Mouse (Mus musculus) embryonic facial prominence, embryonic 11.5 days (tissue): ENCODE results near the gene Vmn1r201. TPM values are rescaled to one million over a fixed set of nuclear protein-coding genes. Genes with fewer than 3 reads are reported as not detected.

Experiments
- ATAC-seq: fragments of 200-750 bp; cut with Nextera tagmentation; replicated peaks from 2 replicates; pipeline ENCODE4 v1.8.0; 2017; ENCODE audit warnings: low read depth; ENCODE audit not compliant: insufficient number of reproducible peaks, low FRiP score, low TSS enrichment
- DNase-seq: peaks from one replicate; pipeline ENCODE4 v3.0.0-alpha.2; 2015; ENCODE audit warnings: low spot score
- H3K27ac ChIP-seq: fragments of 300-500 bp; sonication (generic); replicated peaks from 2 replicates; pipeline ENCODE4 v1.5.1; 2014; ENCODE audit warnings: mild to moderate bottlenecking, low read depth, low read length, control low read depth
- H3K27me3 ChIP-seq: fragments of 300-500 bp; sonication (generic); 2 replicates; pipeline ENCODE4 v1.6.1; 2014; ENCODE audit warnings: mild to moderate bottlenecking, low read length, moderate library complexity, mixed read lengths; ENCODE audit not compliant: control insufficient read depth, insufficient read depth
- H3K36me3 ChIP-seq: fragments of 300-500 bp; sonication (generic); replicated peaks from 2 replicates; pipeline ENCODE4 v1.6.1; 2014; ENCODE audit warnings: low read depth, mild to moderate bottlenecking, low read length, moderate library complexity, mixed read lengths; ENCODE audit not compliant: control insufficient read depth, insufficient read depth
- H3K4me1 ChIP-seq: fragments of 300-500 bp; sonication (generic); 2 replicates; pipeline ENCODE4 v1.6.1; 2014; ENCODE audit warnings: low read length, mixed read lengths; ENCODE audit not compliant: control insufficient read depth, insufficient read depth
- H3K4me2 ChIP-seq: fragments of 300-500 bp; sonication (generic); 2 replicates; pipeline ENCODE4 v1.6.1; 2014; ENCODE audit warnings: low read depth, mild to moderate bottlenecking, control low read depth, low read length, moderate library complexity
- H3K4me3 ChIP-seq: fragments of 300-500 bp; sonication (generic); 2 replicates; pipeline ENCODE4 v1.5.1; 2014; ENCODE audit warnings: low read depth, low read length, control low read depth
- H3K9ac ChIP-seq: fragments of 300-500 bp; sonication (generic); replicated peaks from 2 replicates; pipeline ENCODE4 v1.6.1; 2014; ENCODE audit warnings: mild to moderate bottlenecking, control low read depth, low read length
- H3K9me3 ChIP-seq: fragments of 300-500 bp; sonication (generic); replicated peaks from 2 replicates; pipeline ENCODE4 v1.6.1; 2016; ENCODE audit warnings: mild to moderate bottlenecking, low read length, inconsistent platforms, mixed read lengths; ENCODE audit not compliant: control insufficient read depth
- WGBS: fragments of 180-500 bp; shearing (Covaris S2); extraction: QIAGEN DNeasy Blood & Tissue Kit; methylation state at CpG from one replicate; pipeline ENCODE4 v1.1.7; 2014; 5-methylcytosine and 5-hydroxymethylcytosine counted together
- polyA plus RNA-seq: library from polyadenylated mRNA; unstranded; fragments of >200 nt; fragmentation: Nextera tagmentation; extraction: Ambion mirVana; gene quantifications from 2 replicates; pipeline ENCODE4 v1.2.1, GENCODE M21; 2014

Vmn1r201 gene
- not detected in 2 replicates for polyA plus RNA-seq

DNA sequence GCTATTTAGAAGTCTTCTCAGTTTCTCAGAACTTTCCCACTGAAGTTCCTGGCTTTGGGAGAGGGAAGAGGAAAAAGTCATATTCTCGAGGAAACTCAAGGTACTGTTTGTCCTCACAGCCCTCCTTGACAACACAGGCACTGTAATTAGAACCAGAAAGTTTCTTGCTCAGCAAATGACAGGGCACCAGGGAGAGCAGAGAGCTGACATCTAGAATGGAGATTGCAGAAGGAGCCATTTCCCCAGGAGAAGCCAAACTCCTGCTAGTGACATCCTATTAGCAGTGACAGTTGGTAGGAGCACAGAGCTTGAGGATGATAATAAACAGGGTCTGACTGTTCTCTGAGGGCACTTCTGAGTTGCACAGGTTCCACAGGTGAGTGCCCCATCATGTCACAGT lies at the start of gene Vmn1r201:
Gene Vmn1r201 (plus strand): TSS at position 301 of the 400 bp plus-strand sequence.
- Histone ChIP-seq H3K36me3 (no peaks in the 10 kb centered on the region), H3K4me3 (no peak within 1 kb of the TSS), H3K9ac (no peak within 1 kb of the TSS), H3K4me2 (no peak within 1 kb of the TSS), H3K9me3 (no peaks in the 10 kb centered on the region), H3K27ac (no peak within 1 kb of the TSS), H3K27me3 (no peaks in the 10 kb centered on the region), H3K4me1 (no peaks in the 10 kb centered on the region)
- 55% methylated on average over 1 of the region's 1 CpGs for WGBS
- DNase-seq (no peak), ATAC-seq (no peak)

- Histone ChIP-seq H3K36me3 (no peaks in the 10 kb centered on the region), H3K9me3 (no peaks in the 10 kb centered on the region), H3K4me2 (no peak overlapping the region), H3K4me1 (no peaks in the 10 kb centered on the region), H3K27me3 (no peaks in the 10 kb centered on the region), H3K27ac (no peak overlapping the region), H3K9ac (no peak overlapping the region), H3K4me3 (no peak overlapping the region)
- no peak for ATAC-seq
- no peak for DNase-seq
These were observed 16.6 kb upstream of the Vmn1r201 start for GRCm38 (mm10) chr13:22455145-22455544.

GRCm38 (mm10) chr13:22502431-22502830 lies 30.7 kb downstream of the Vmn1r201 start:
- 83% methylated on average over 3 of the region's 3 CpGs for WGBS
- no peak overlapping the region for H3K4me3 ChIP-seq
- H3K9me3 ChIP-seq, result no peaks in the 10 kb centered on the region

GRCm38 (mm10) chr13:22505281-22505680 lies 33.6 kb downstream of the Vmn1r201 start, which contains the start of gene Vmn1r202:
Gene Vmn1r202 (minus strand): TSS chr13:22505381.
- no peak within 1 kb of the TSS for H3K27ac ChIP-seq

More at GRCm38 (mm10) chr13:22502431-22502830, 30.7 kb downstream of the Vmn1r201 start:
- no peak overlapping the region for H3K9ac ChIP-seq
- H3K27me3 ChIP-seq, result no peaks in the 10 kb centered on the region
- H3K27ac ChIP-seq, result no peak overlapping the region
- H3K36me3 ChIP-seq, result no peaks in the 10 kb centered on the region
- H3K4me2 ChIP-seq, result no peak overlapping the region
- DNase-seq (no peak), ATAC-seq (no peak)
- H3K4me1 ChIP-seq, result no peaks in the 10 kb centered on the region

DNA sequence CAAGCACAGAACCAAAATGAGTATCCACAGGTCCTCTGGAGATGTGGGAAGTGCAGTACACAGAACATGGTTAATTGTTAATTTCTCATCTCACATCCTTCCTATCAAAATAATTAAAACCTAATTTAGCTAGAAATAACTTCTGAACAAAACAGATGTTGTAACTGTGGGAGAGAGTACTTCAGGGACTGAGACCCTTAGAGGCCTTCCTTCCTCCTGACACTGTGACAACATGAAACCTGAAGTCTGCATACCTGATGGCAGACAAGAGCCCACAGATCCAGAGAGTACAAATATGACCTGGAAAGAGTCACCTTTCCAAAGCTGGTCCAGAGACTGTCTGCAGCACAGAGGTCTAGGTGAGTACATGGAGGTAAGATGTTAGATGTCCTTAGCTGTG lies 46.1 kb downstream of the Vmn1r201 start, which contains the start of gene Vmn1r203:
Gene Vmn1r203 (plus strand): TSS at position 301 of the 400 bp plus-strand sequence.
- Histone ChIP-seq H3K27ac (no peak within 1 kb of the TSS), H3K27me3 (no peaks in the 10 kb centered on the region), H3K4me3 (no peak within 1 kb of the TSS), H3K9ac (no peak within 1 kb of the TSS), H3K36me3 (no peaks in the 10 kb centered on the region), H3K9me3 (no peaks in the 10 kb centered on the region), H3K4me1 (no peaks in the 10 kb centered on the region), H3K4me2 (no peak within 1 kb of the TSS)
- DNase-seq (no peak), ATAC-seq (no peak)

More at GRCm38 (mm10) chr13:22505281-22505680, 33.6 kb downstream of the Vmn1r201 start, which contains the start of gene Vmn1r202:
- Histone ChIP-seq H3K9ac (no peak within 1 kb of the TSS), H3K4me3 (no peak within 1 kb of the TSS), H3K27me3 (no peaks in the 10 kb centered on the region), H3K36me3 (no peaks in the 10 kb centered on the region), H3K9me3 (no peaks in the 10 kb centered on the region), H3K4me1 (no peaks in the 10 kb centered on the region), H3K4me2 (no peak within 1 kb of the TSS)
- no peak for ATAC-seq
- DNase-seq, result no peak

Other genes with a start within 250 kb of the Vmn1r201 start
- not detected in 2 replicates for gene Vmn1r193, start 248.8 kb upstream of the Vmn1r201 start, polyA plus RNA-seq
- gene Vmn1r194, start 227.7 kb upstream of the Vmn1r201 start, polyA plus RNA-seq, result not detected in 2 replicates
- gene Vmn1r195, start 201.4 kb upstream of the Vmn1r201 start, polyA plus RNA-seq, result not detected in 2 replicates
- not detected in 2 replicates for gene Vmn1r196, start 182.0 kb upstream of the Vmn1r201 start, polyA plus RNA-seq
- gene Vmn1r197, start 147.3 kb upstream of the Vmn1r201 start, polyA plus RNA-seq, result not detected in 2 replicates
- not detected in 2 replicates for gene Vmn1r198, start 121.6 kb upstream of the Vmn1r201 start, polyA plus RNA-seq
- not detected in 2 replicates for gene Vmn1r199, start 92.1 kb upstream of the Vmn1r201 start, polyA plus RNA-seq
- not detected in 2 replicates for gene Vmn1r200, start 81.5 kb upstream of the Vmn1r201 start, polyA plus RNA-seq
- gene Vmn1r202, start 33.5 kb downstream of the Vmn1r201 start, polyA plus RNA-seq, result not detected in 2 replicates
- not detected in 2 replicates for gene Vmn1r203, start 46.2 kb downstream of the Vmn1r201 start, polyA plus RNA-seq
- not detected in 2 replicates for gene Vmn1r204, start 81.3 kb downstream of the Vmn1r201 start, polyA plus RNA-seq
- not detected in 2 replicates for gene Vmn1r205, start 121.1 kb downstream of the Vmn1r201 start, polyA plus RNA-seq
- gene Vmn1r206, start 152.3 kb downstream of the Vmn1r201 start, polyA plus RNA-seq, result not detected in 2 replicates